Mouse (Mus musculus) midbrain, embryonic 15.5 days (tissue): ENCODE results near the gene Erg28. TPM values are rescaled to one million over a fixed set of nuclear protein-coding genes. Genes with fewer than 3 reads are reported as not detected.

Experiments used
- ATAC-seq: fragments of 200-750 bp; cut with Nextera tagmentation; replicated peaks from 2 replicates; pipeline ENCODE4 v1.8.0; 2017; ENCODE audit warnings: moderate TSS enrichment
- H3K27ac ChIP-seq: fragments of 300-500 bp; sonication (generic); 2 replicates; pipeline ENCODE4 v1.5.1; 2015; ENCODE audit warnings: mild to moderate bottlenecking, inconsistent platforms
- H3K27me3 ChIP-seq: fragments of 300-500 bp; sonication (generic); replicated peaks from 2 replicates; pipeline ENCODE4 v1.6.1; 2015; ENCODE audit warnings: inconsistent platforms
- H3K36me3 ChIP-seq: fragments of 300-500 bp; sonication (generic); replicated peaks from 2 replicates; pipeline ENCODE4 v1.6.1; 2015; ENCODE audit warnings: inconsistent platforms
- H3K4me1 ChIP-seq: fragments of 300-500 bp; sonication (generic); 2 replicates; pipeline ENCODE4 v1.6.1; 2015; ENCODE audit warnings: inconsistent platforms
- H3K4me2 ChIP-seq: fragments of 300-500 bp; sonication (generic); 2 replicates; pipeline ENCODE4 v1.6.1; 2015; ENCODE audit warnings: inconsistent platforms, mild to moderate bottlenecking, moderate library complexity
- H3K4me3 ChIP-seq: fragments of 300-500 bp; sonication (generic); 2 replicates; pipeline ENCODE4 v1.5.1; 2015; ENCODE audit warnings: mild to moderate bottlenecking, inconsistent platforms
- H3K9ac ChIP-seq: fragments of 300-500 bp; sonication (generic); 2 replicates; pipeline ENCODE4 v1.6.1; 2015; ENCODE audit warnings: mild to moderate bottlenecking, inconsistent platforms
- H3K9me3 ChIP-seq: fragments of 300-500 bp; sonication (generic); 2 replicates; pipeline ENCODE4 v1.6.1; 2016; ENCODE audit warnings: inconsistent platforms
- WGBS: fragments of 180-500 bp; shearing (Covaris S2); methylation state at CpG from one replicate; pipeline ENCODE4 v1.1.7; 2015; ENCODE audit warnings: mixed read lengths; 5-methylcytosine and 5-hydroxymethylcytosine counted together
- polyA plus RNA-seq: library from polyadenylated mRNA; unstranded; fragments of >200 nt; fragmentation: Nextera tagmentation; extraction: Ambion mirVana; gene quantifications from 2 replicates; pipeline ENCODE4 v1.2.1, GENCODE M21; 2015

The Erg28 gene
- polyA plus RNA-seq, 1 experiment from 2014 or later = 104 TPM

- H3K9me3 ChIP-seq = no peaks in the 10 kb centered on the region
- H3K4me2 ChIP-seq = no peak overlapping the region
- H3K27me3 ChIP-seq = no peaks in the 10 kb centered on the region
- H3K4me1 ChIP-seq = no peaks in the 10 kb centered on the region
- WGBS = 84% methylated on average over 7 of the region's 7 CpGs
- H3K36me3 ChIP-seq = peaks cover 5% of the 10 kb centered on the region; the same call in 1 of the 2 replicates
- no peak overlapping the region for H3K9ac ChIP-seq
- no peak overlapping the region for H3K4me3 ChIP-seq
- ATAC-seq = no peak
- no peak overlapping the region for H3K27ac ChIP-seq
These were observed 24.0 kb upstream of the Erg28 start for GRCm38 (mm10) chr12:85848164-85848958.

GRCm38 (mm10) chr12:85839371-85840000 is 15.1 kb upstream of the Erg28 start:
- 0 out of 2 replicates have a peak, but pooled peaks cover 5% of the 10 kb centered on the region for H3K36me3 ChIP-seq
- no peaks in the 10 kb centered on the region for H3K4me1 ChIP-seq
- no peak for ATAC-seq
- no peak overlapping the region for H3K27ac ChIP-seq
- H3K4me3 ChIP-seq = no peak overlapping the region
- 93% methylated on average over 12 of the region's 12 CpGs for WGBS
- no peaks in the 10 kb centered on the region for H3K27me3 ChIP-seq
- no peak overlapping the region for H3K9ac ChIP-seq
- no peak overlapping the region for H3K4me2 ChIP-seq
- H3K9me3 ChIP-seq = no peaks in the 10 kb centered on the region

- Histone ChIP-seq H3K27ac (no peak overlapping the region), H3K4me2 (no peak overlapping the region), H3K27me3 (no peaks in the 10 kb centered on the region), H3K36me3 (no peaks in the 10 kb centered on the region), H3K4me3 (no peak overlapping the region), H3K9ac (no peak overlapping the region), H3K9me3 (no peaks in the 10 kb centered on the region), H3K4me1 (no peaks in the 10 kb centered on the region)
- ATAC-seq = no peak
- WGBS = 93% methylated on average over 2 of the region's 2 CpGs
These were observed 13.4 kb upstream of the Erg28 start for GRCm38 (mm10) chr12:85837765-85838164.

- Histone ChIP-seq H3K36me3 (0 out of 2 replicates have a peak, but pooled peaks cover 3% of the 10 kb centered on the region), H3K9me3 (no peaks in the 10 kb centered on the region), H3K27ac (no peak overlapping the region), H3K9ac (no peak overlapping the region), H3K4me3 (no peak overlapping the region), H3K4me1 (no peaks in the 10 kb centered on the region), H3K4me2 (no peak overlapping the region), H3K27me3 (no peaks in the 10 kb centered on the region)
- no peak for ATAC-seq
- WGBS = 85% methylated on average over 2 of the region's 2 CpGs
These were observed 10.2 kb upstream of the Erg28 start for GRCm38 (mm10) chr12:85834543-85834942.

- H3K27ac ChIP-seq = no peak overlapping the region
- no peak for ATAC-seq
These were observed 6.3 kb upstream of the Erg28 start for GRCm38 (mm10) chr12:85830691-85831090.

GRCm38 (mm10) chr12:85829866-85830265 is 5.5 kb upstream of the Erg28 start:
- H3K4me1 ChIP-seq = peaks cover 8% of the 10 kb centered on the region; the same call in 1 of the 2 replicates
- ATAC-seq = no peak
- H3K27ac ChIP-seq = no peak overlapping the region
- H3K27me3 ChIP-seq = no peaks in the 10 kb centered on the region
- 0 out of 2 replicates have a peak, but pooled peaks cover 6% of the 10 kb centered on the region for H3K36me3 ChIP-seq
- H3K4me3 ChIP-seq = no peak overlapping the region
- WGBS = 92% methylated on average over 3 of the region's 3 CpGs
- no peaks in the 10 kb centered on the region for H3K9me3 ChIP-seq
- no peak overlapping the region for H3K9ac ChIP-seq
- no peak overlapping the region for H3K4me2 ChIP-seq

More at GRCm38 (mm10) chr12:85830691-85831090, 6.3 kb upstream of the Erg28 start:
- H3K9me3 ChIP-seq = no peaks in the 10 kb centered on the region
- H3K4me1 ChIP-seq = peaks cover 4% of the 10 kb centered on the region; the same call in 1 of the 2 replicates
- 0 out of 2 replicates have a peak, but pooled peaks cover 6% of the 10 kb centered on the region for H3K36me3 ChIP-seq
- 85% methylated on average over 3 of the region's 3 CpGs for WGBS
- no peak overlapping the region for H3K9ac ChIP-seq
- H3K4me2 ChIP-seq = no peak overlapping the region
- H3K4me3 ChIP-seq = no peak overlapping the region
- H3K27me3 ChIP-seq = no peaks in the 10 kb centered on the region

- Histone ChIP-seq H3K4me3 (no peak overlapping the region), H3K27me3 (no peaks in the 10 kb centered on the region), H3K4me2 (no peak overlapping the region), H3K36me3 (0 out of 2 replicates have a peak, but pooled peaks cover 6% of the 10 kb centered on the region), H3K4me1 (peaks cover 11% of the 10 kb centered on the region), H3K9ac (no peak overlapping the region), H3K27ac (no peak overlapping the region), H3K9me3 (no peaks in the 10 kb centered on the region)
- WGBS = 99% methylated on average over 3 of the region's 3 CpGs
- ATAC-seq = no peak
These were observed 4.5 kb upstream of the Erg28 start for GRCm38 (mm10) chr12:85828856-85829255.

- no peaks in the 10 kb centered on the region for H3K9me3 ChIP-seq
- no peak for ATAC-seq
- no peak overlapping the region for H3K9ac ChIP-seq
- H3K27ac ChIP-seq = no peak overlapping the region
- no peak overlapping the region for H3K4me3 ChIP-seq
- WGBS = 87% methylated on average over 2 of the region's 2 CpGs
- H3K4me2 ChIP-seq = peak overlapping the region; percentile 52; the same call in 1 of the 2 replicates
- peaks cover 8% of the 10 kb centered on the region; the same call in 1 of the 2 replicates for H3K36me3 ChIP-seq
- peaks cover 30% of the 10 kb centered on the region for H3K4me1 ChIP-seq
- no peaks in the 10 kb centered on the region for H3K27me3 ChIP-seq
These were observed 1.5 kb upstream of the Erg28 start for GRCm38 (mm10) chr12:85825822-85826221.

- Histone ChIP-seq H3K9me3 (no peaks in the 10 kb centered on the region), H3K4me2 (peak overlapping the region; percentile 52), H3K4me3 (peak overlapping the region; percentile 74), H3K9ac (peak overlapping the region; percentile 65), H3K4me1 (peaks cover 30% of the 10 kb centered on the region), H3K27me3 (no peaks in the 10 kb centered on the region), H3K27ac (peak overlapping the region; percentile 94), H3K36me3 (peaks cover 8% of the 10 kb centered on the region; the same call in 1 of the 2 replicates)
- 10% methylated on average over 8 of the region's 8 CpGs for WGBS
- no peak for ATAC-seq
These were observed 1.0 kb upstream of the Erg28 start for GRCm38 (mm10) chr12:85825361-85825760.

GRCm38 (mm10) chr12:85822051-85822450 is 2.3 kb downstream of the Erg28 start:
- WGBS = 82% methylated on average over 9 of the region's 9 CpGs
- H3K9ac ChIP-seq = no peak overlapping the region
- H3K36me3 ChIP-seq = peaks cover 15% of the 10 kb centered on the region; the same call in 1 of the 2 replicates
- no peak overlapping the region for H3K4me2 ChIP-seq
- H3K27ac ChIP-seq = no peak overlapping the region
- H3K4me3 ChIP-seq = no peak overlapping the region
- ATAC-seq = no peak
- peaks cover 30% of the 10 kb centered on the region for H3K4me1 ChIP-seq
- H3K27me3 ChIP-seq = no peaks in the 10 kb centered on the region
- no peaks in the 10 kb centered on the region for H3K9me3 ChIP-seq

- no peak overlapping the region for H3K27ac ChIP-seq
- no peaks in the 10 kb centered on the region for H3K9me3 ChIP-seq
- H3K36me3 ChIP-seq = peaks cover 18% of the 10 kb centered on the region
- 89% methylated on average over 2 of the region's 2 CpGs for WGBS
- H3K9ac ChIP-seq = no peak overlapping the region
- no peak overlapping the region for H3K4me3 ChIP-seq
- no peaks in the 10 kb centered on the region for H3K27me3 ChIP-seq
- ATAC-seq = no peak; the same call in 1 of the 2 replicates
- H3K4me1 ChIP-seq = no peaks in the 10 kb centered on the region
- H3K4me2 ChIP-seq = no peak overlapping the region
These were observed 10.8 kb downstream of the Erg28 start for GRCm38 (mm10) chr12:85813599-85813998.

GRCm38 (mm10) chr12:85811676-85812075 is 12.7 kb downstream of the Erg28 start:
- H3K9ac ChIP-seq = no peak overlapping the region
- WGBS = 93% methylated on average over 4 of the region's 4 CpGs
- H3K4me3 ChIP-seq = no peak overlapping the region
- H3K9me3 ChIP-seq = no peaks in the 10 kb centered on the region
- H3K27ac ChIP-seq = no peak overlapping the region
- H3K4me2 ChIP-seq = no peak overlapping the region
- H3K4me1 ChIP-seq = no peaks in the 10 kb centered on the region
- H3K36me3 ChIP-seq = peaks cover 18% of the 10 kb centered on the region
- ATAC-seq = no peak
- H3K27me3 ChIP-seq = no peaks in the 10 kb centered on the region
